Mouse (Mus musculus) ES-E14 (cell line): ENCODE measurements around the gene Prkcb.

Source experiments
- HCFC1 ChIP-seq: IDR thresholded peaks from 2 replicates; pipeline ENCODE4 v1.6.1; 2012; ENCODE audit warnings: low read length, inconsistent platforms, borderline replicate concordance; ENCODE audit not compliant: insufficient read depth
- ZC3H11A ChIP-seq: IDR thresholded peaks from 2 replicates; pipeline ENCODE4 v1.6.1; 2012; ENCODE audit warnings: low read depth, mild to moderate bottlenecking, inconsistent platforms, low read length, borderline replicate concordance

DNA sequence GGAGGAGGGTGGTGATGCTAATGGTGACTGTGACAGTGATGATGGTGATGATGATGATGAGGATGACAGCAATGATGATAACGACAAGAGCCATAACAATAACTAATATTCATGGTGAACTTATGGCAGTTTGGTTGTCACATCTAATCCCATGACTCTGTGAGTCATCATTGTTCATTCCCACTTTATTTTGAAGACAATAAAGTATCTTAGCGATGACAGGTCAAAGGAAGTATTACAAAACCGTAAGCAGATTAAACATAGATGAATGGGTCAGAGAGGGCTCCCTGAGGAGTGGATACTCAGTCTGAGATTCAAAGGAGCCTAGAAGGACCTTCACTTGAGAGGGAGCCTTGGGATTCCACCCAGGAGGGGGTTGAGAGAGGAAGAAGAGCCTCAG is 122.3 kb downstream of the Prkcb start:
- TF ChIP-seq HCFC1 (no peak), ZC3H11A (no peak)
